Mouse (Mus musculus) small intestine, adult 2 months (tissue): ENCODE data around the gene Gm21762.
"Not testable (repeated sequence)": the region's sequence is repeated elsewhere in the genome, so short reads cannot be mapped to it uniquely, and the experiment has no call there.

Source experiments
- CTCF ChIP-seq: fragments of 200-500 bp; IDR thresholded peaks from 2 replicates; pipeline ENCODE4 v1.5.1; 2012; ENCODE audit warnings: low read depth, mild to moderate bottlenecking, control low read depth, inconsistent platforms, low read length, moderate library complexity, mixed read lengths; ENCODE audit not compliant: insufficient replicate concordance, insufficient read length; ENCODE audit errors: extremely low read depth
- POLR2A ChIP-seq: fragments of 200-500 bp; IDR thresholded peaks from 2 replicates; pipeline ENCODE4 v1.6.1; 2012; ENCODE audit warnings: low read depth, mild to moderate bottlenecking, control low read depth, inconsistent platforms, low read length, moderate library complexity

GRCm38 (mm10) chr13:120223012-120223659 lies 7.4 kb upstream of the Gm21762 start:
- not testable (repeated sequence) for TF ChIP-seq CTCF, POLR2A
